Mouse (Mus musculus): ENCODE measurements around the gene Nnmt. TPM values are rescaled to one million over a fixed set of nuclear protein-coding genes. Genes with fewer than 3 reads are reported as not detected.

The Nnmt gene
- polyA plus RNA-seq, 1 experiment from 2014 or later = 2.5 TPM

GRCm38 (mm10) chr9:48645648-48646126, 40.7 kb upstream of the Nnmt start:
- WGBS = 60% methylated on average over 4 of the region's 4 CpGs
- peaks cover 20% of the 10 kb centered on the region for H3K27me3 ChIP-seq (ENCODE audit: insufficient read depth, poor library complexity, severe bottlenecking)
- H3K9me3 ChIP-seq = peaks cover 7% of the 10 kb centered on the region
- peak; percentile 61 for DNase-seq (ENCODE audit: low spot score)
- H3K4me3 ChIP-seq = no peak overlapping the region
- peaks cover 34% of the 10 kb centered on the region for H3K4me1 ChIP-seq
- H3K27ac ChIP-seq = no peak overlapping the region
- H3K36me3 ChIP-seq = no peaks in the 10 kb centered on the region

GRCm38 (mm10) chr9:48644926-48645647, 40.1 kb upstream of the Nnmt start:
- DNase-seq (ENCODE audit: low spot score) = peak; percentile 67
- H3K4me3 ChIP-seq = no peak overlapping the region
- no peak overlapping the region for H3K27ac ChIP-seq
- H3K36me3 ChIP-seq = no peaks in the 10 kb centered on the region
- peaks cover 20% of the 10 kb centered on the region for H3K27me3 ChIP-seq (ENCODE audit: insufficient read depth, poor library complexity, severe bottlenecking)
- peaks cover 32% of the 10 kb centered on the region for H3K4me1 ChIP-seq
- WGBS = 46% methylated on average over 13 of the region's 13 CpGs
- peaks cover 7% of the 10 kb centered on the region for H3K9me3 ChIP-seq

- Histone ChIP-seq H3K36me3 (no peaks in the 10 kb centered on the region), H3K4me3 (no peak overlapping the region), H3K4me1 (peaks cover 24% of the 10 kb centered on the region), H3K27ac (no peak overlapping the region), H3K27me3 (ENCODE audit: insufficient read depth, poor library complexity, severe bottlenecking) (peaks cover 20% of the 10 kb centered on the region), H3K9me3 (peaks cover 7% of the 10 kb centered on the region)
- 74% methylated on average over 3 of the region's 3 CpGs for WGBS
- DNase-seq (ENCODE audit: low spot score) = peak; percentile 65
Measured at GRCm38 (mm10) chr9:48644376-48644775, 39.4 kb upstream of the Nnmt start.

GRCm38 (mm10) chr9:48641636-48642035, 36.7 kb upstream of the Nnmt start:
- H3K27ac ChIP-seq = no peak overlapping the region
- H3K27me3 ChIP-seq (ENCODE audit: insufficient read depth, poor library complexity, severe bottlenecking) = peaks cover 18% of the 10 kb centered on the region
- peaks cover 7% of the 10 kb centered on the region for H3K9me3 ChIP-seq
- H3K4me3 ChIP-seq = no peak overlapping the region
- DNase-seq (ENCODE audit: low spot score) = peak; percentile 17
- H3K4me1 ChIP-seq = no peaks in the 10 kb centered on the region
- H3K36me3 ChIP-seq = no peaks in the 10 kb centered on the region
- 84% methylated on average over 8 of the region's 8 CpGs for WGBS

GRCm38 (mm10) chr9:48640881-48641280, 35.9 kb upstream of the Nnmt start:
- Histone ChIP-seq H3K9me3 (peaks cover 7% of the 10 kb centered on the region), H3K4me3 (no peak overlapping the region), H3K4me1 (no peaks in the 10 kb centered on the region), H3K36me3 (no peaks in the 10 kb centered on the region), H3K27ac (no peak overlapping the region), H3K27me3 (ENCODE audit: insufficient read depth, poor library complexity, severe bottlenecking) (peaks cover 24% of the 10 kb centered on the region)
- peak; percentile 72 for DNase-seq (ENCODE audit: low spot score)
- 73% methylated on average over 8 of the region's 8 CpGs for WGBS

GRCm38 (mm10) chr9:48638176-48638803, 33.3 kb upstream of the Nnmt start:
- Histone ChIP-seq H3K27me3 (ENCODE audit: insufficient read depth, poor library complexity, severe bottlenecking) (peaks cover 30% of the 10 kb centered on the region), H3K27ac (no peak overlapping the region), H3K4me3 (no peak overlapping the region), H3K36me3 (no peaks in the 10 kb centered on the region), H3K4me1 (no peaks in the 10 kb centered on the region), H3K9me3 (no peaks in the 10 kb centered on the region)
- peak; percentile 55 for DNase-seq (ENCODE audit: low spot score)
- 62% methylated on average over 15 of the region's 15 CpGs for WGBS

GRCm38 (mm10) chr9:48637161-48637560, 32.2 kb upstream of the Nnmt start:
- Histone ChIP-seq H3K4me3 (no peak overlapping the region), H3K9me3 (no peaks in the 10 kb centered on the region), H3K36me3 (no peaks in the 10 kb centered on the region), H3K27me3 (ENCODE audit: insufficient read depth, poor library complexity, severe bottlenecking) (peaks cover 30% of the 10 kb centered on the region), H3K27ac (no peak overlapping the region), H3K4me1 (no peaks in the 10 kb centered on the region)
- 84% methylated on average over 7 of the region's 7 CpGs for WGBS
- DNase-seq (ENCODE audit: low spot score) = peak; percentile 47

GRCm38 (mm10) chr9:48635576-48636350, 30.8 kb upstream of the Nnmt start:
- H3K9me3 ChIP-seq = no peaks in the 10 kb centered on the region
- 30% methylated on average over 18 of the region's 18 CpGs for WGBS
- H3K36me3 ChIP-seq = no peaks in the 10 kb centered on the region
- H3K4me3 ChIP-seq = peak overlapping the region; percentile 36
- H3K27ac ChIP-seq = no peak overlapping the region
- H3K27me3 ChIP-seq (ENCODE audit: insufficient read depth, poor library complexity, severe bottlenecking) = peaks cover 30% of the 10 kb centered on the region
- no peaks in the 10 kb centered on the region for H3K4me1 ChIP-seq
- DNase-seq (ENCODE audit: low spot score) = peak; percentile 73

- no peaks in the 10 kb centered on the region for H3K9me3 ChIP-seq
- H3K4me1 ChIP-seq = no peaks in the 10 kb centered on the region
- no peak overlapping the region for H3K4me3 ChIP-seq
- H3K27ac ChIP-seq = no peak overlapping the region
- WGBS = 83% methylated on average over 6 of the region's 6 CpGs
- H3K27me3 ChIP-seq (ENCODE audit: insufficient read depth, poor library complexity, severe bottlenecking) = peaks cover 23% of the 10 kb centered on the region
- H3K36me3 ChIP-seq = no peaks in the 10 kb centered on the region
- DNase-seq (ENCODE audit: low spot score) = peak; percentile 16
Measured at GRCm38 (mm10) chr9:48633147-48633546, 28.2 kb upstream of the Nnmt start.

- Histone ChIP-seq H3K36me3 (no peaks in the 10 kb centered on the region), H3K9me3 (no peaks in the 10 kb centered on the region), H3K4me3 (no peak overlapping the region), H3K27ac (no peak overlapping the region), H3K4me1 (peaks cover 10% of the 10 kb centered on the region), H3K27me3 (ENCODE audit: insufficient read depth, poor library complexity, severe bottlenecking) (peaks cover 14% of the 10 kb centered on the region; the same call in 1 of the 2 replicates)
- no peak for DNase-seq (ENCODE audit: low spot score)
- WGBS = 78% methylated on average over 1 of the region's 1 CpGs
Measured at GRCm38 (mm10) chr9:48619268-48619667, 14.3 kb upstream of the Nnmt start.

- peaks cover 10% of the 10 kb centered on the region for H3K4me1 ChIP-seq
- DNase-seq (ENCODE audit: low spot score) = peak; percentile 82
- H3K36me3 ChIP-seq = no peaks in the 10 kb centered on the region
- H3K27me3 ChIP-seq (ENCODE audit: insufficient read depth, poor library complexity, severe bottlenecking) = peaks cover 14% of the 10 kb centered on the region; the same call in 1 of the 2 replicates
- WGBS = 11% methylated on average over 6 of the region's 6 CpGs
- H3K9me3 ChIP-seq = no peaks in the 10 kb centered on the region
- peak overlapping the region; percentile 47 for H3K4me3 ChIP-seq
- peak overlapping the region; percentile 73 for H3K27ac ChIP-seq
Measured at GRCm38 (mm10) chr9:48618589-48618988, 13.6 kb upstream of the Nnmt start.

GRCm38 (mm10) chr9:48618111-48618510, 13.2 kb upstream of the Nnmt start:
- H3K4me1 ChIP-seq = peaks cover 10% of the 10 kb centered on the region
- no peaks in the 10 kb centered on the region for H3K9me3 ChIP-seq
- H3K36me3 ChIP-seq = no peaks in the 10 kb centered on the region
- peak overlapping the region; percentile 47; the same call in 1 of the 2 replicates for H3K4me3 ChIP-seq
- peak overlapping the region; percentile 73; the same call in 1 of the 2 replicates for H3K27ac ChIP-seq
- DNase-seq (ENCODE audit: low spot score) = no peak
- WGBS = 60% methylated on average over 8 of the region's 8 CpGs
- H3K27me3 ChIP-seq (ENCODE audit: insufficient read depth, poor library complexity, severe bottlenecking) = peaks cover 14% of the 10 kb centered on the region; the same call in 1 of the 2 replicates
